Mouse (Mus musculus) erythroblast, embryonic 14.5 days (primary cell): ENCODE data around the gene Hpf1. TPM values are rescaled to one million over a fixed set of nuclear protein-coding genes. Genes with fewer than 3 reads are reported as not detected.

Experiments
- H3K27me3 ChIP-seq: 2 replicates; pipeline ENCODE4 v1.6.1; 2012; ENCODE audit warnings: inconsistent platforms; ENCODE audit not compliant: control insufficient read depth
- H3K36me3 ChIP-seq: 2 replicates; pipeline ENCODE4 v1.6.1; 2012; ENCODE audit warnings: mild to moderate bottlenecking, inconsistent platforms; ENCODE audit not compliant: control insufficient read depth
- H3K4me1 ChIP-seq: 2 replicates; pipeline ENCODE4 v1.6.1; 2012; ENCODE audit warnings: inconsistent platforms; ENCODE audit not compliant: control insufficient read depth
- H3K4me3 ChIP-seq: replicated peaks from 2 replicates; pipeline ENCODE3; 2012; ENCODE audit warnings: moderate library complexity, mild to moderate bottlenecking, inconsistent platforms
- H3K9me3 ChIP-seq: 2 replicates; pipeline ENCODE4 v1.6.1; 2012; ENCODE audit warnings: low read length, inconsistent platforms, mixed read lengths; ENCODE audit not compliant: control insufficient read depth
- GATA1 ChIP-seq: IDR thresholded peaks from 2 replicates; pipeline ENCODE4 v1.6.1; 2012; ENCODE audit warnings: low read length, inconsistent platforms, mixed read lengths
- TAL1 ChIP-seq: IDR thresholded peaks from 3 replicates; pipeline ENCODE4 v1.6.1; 2012; ENCODE audit warnings: low read length, inconsistent platforms, mixed read lengths
- polyA plus RNA-seq: library from polyadenylated mRNA; stranded (reverse); fragments of >175 nt; gene quantifications from 2 replicates; pipeline ENCODE4 v1.2.3, GENCODE M21; 2012

Gene Hpf1
- polyA plus RNA-seq, 1 experiment: 1.7 TPM

GRCm38 (mm10) chr8:60890520-60890874 lies 279 bp downstream of the Hpf1 start:
- Histone ChIP-seq H3K9me3 (peaks cover 5% of the 10 kb centered on the region; the same call in 1 of the 2 replicates), H3K4me3 (peak overlapping the region; percentile 88), H3K27me3 (no peaks in the 10 kb centered on the region), H3K4me1 (peaks cover 50% of the 10 kb centered on the region), H3K36me3 (peaks cover 43% of the 10 kb centered on the region)
- TF ChIP-seq GATA1: no peak

GRCm38 (mm10) chr8:60891757-60892156 lies 1.5 kb downstream of the Hpf1 start:
- Histone ChIP-seq H3K4me3 (peak overlapping the region; percentile 88), H3K9me3 (peaks cover 5% of the 10 kb centered on the region; the same call in 1 of the 2 replicates), H3K4me1 (peaks cover 59% of the 10 kb centered on the region), H3K36me3 (peaks cover 56% of the 10 kb centered on the region), H3K27me3 (no peaks in the 10 kb centered on the region)
- TF ChIP-seq GATA1: 0 out of 2 replicates have a peak, but pooled peaks have one; percentile 27
- TF ChIP-seq TAL1: no peak

- peaks cover 57% of the 10 kb centered on the region for H3K4me1 ChIP-seq
- H3K27me3 ChIP-seq: no peaks in the 10 kb centered on the region
- H3K4me3 ChIP-seq: no peak overlapping the region
- TF ChIP-seq TAL1: no peak
- peak; percentile 84 for TF ChIP-seq GATA1
- peaks cover 5% of the 10 kb centered on the region; the same call in 1 of the 2 replicates for H3K9me3 ChIP-seq
- H3K36me3 ChIP-seq: peaks cover 96% of the 10 kb centered on the region
These were observed 5.7 kb downstream of the Hpf1 start for GRCm38 (mm10) chr8:60895878-60896277.

GRCm38 (mm10) chr8:60900147-60900546 lies 9.9 kb downstream of the Hpf1 start:
- no peaks in the 10 kb centered on the region for H3K27me3 ChIP-seq
- peaks cover 20% of the 10 kb centered on the region for H3K4me1 ChIP-seq
- peaks cover 94% of the 10 kb centered on the region for H3K36me3 ChIP-seq
- no peak for TF ChIP-seq TAL1
- TF ChIP-seq GATA1: no peak
- H3K4me3 ChIP-seq: no peak overlapping the region
- H3K9me3 ChIP-seq: no peaks in the 10 kb centered on the region

GRCm38 (mm10) chr8:60912081-60912480 lies 21.9 kb downstream of the Hpf1 start:
- H3K27me3 ChIP-seq: no peaks in the 10 kb centered on the region
- no peaks in the 10 kb centered on the region for H3K9me3 ChIP-seq
- peaks cover 100% of the 10 kb centered on the region for H3K36me3 ChIP-seq
- H3K4me3 ChIP-seq: no peak overlapping the region
- TF ChIP-seq GATA1: no peak
- no peak for TF ChIP-seq TAL1
- H3K4me1 ChIP-seq: no peaks in the 10 kb centered on the region; the same call in 1 of the 2 replicates

- TF ChIP-seq GATA1: no peak
- TF ChIP-seq TAL1: no peak
- Histone ChIP-seq H3K4me1 (no peaks in the 10 kb centered on the region; the same call in 1 of the 2 replicates), H3K9me3 (no peaks in the 10 kb centered on the region), H3K27me3 (no peaks in the 10 kb centered on the region), H3K36me3 (peaks cover 100% of the 10 kb centered on the region), H3K4me3 (no peak overlapping the region)
These were observed 22.3 kb downstream of the Hpf1 start for GRCm38 (mm10) chr8:60912554-60912953.

GRCm38 (mm10) chr8:60919069-60919468 lies 28.9 kb downstream of the Hpf1 start:
- Histone ChIP-seq H3K36me3 (peaks cover 97% of the 10 kb centered on the region), H3K4me1 (no peaks in the 10 kb centered on the region), H3K4me3 (no peak overlapping the region), H3K27me3 (no peaks in the 10 kb centered on the region), H3K9me3 (no peaks in the 10 kb centered on the region)
- TF ChIP-seq GATA1 (no peak), TAL1 (no peak)

GRCm38 (mm10) chr8:60920176-60920575 lies 30.0 kb downstream of the Hpf1 start:
- Histone ChIP-seq H3K4me3 (no peak overlapping the region), H3K4me1 (no peaks in the 10 kb centered on the region), H3K9me3 (no peaks in the 10 kb centered on the region), H3K27me3 (no peaks in the 10 kb centered on the region), H3K36me3 (peaks cover 97% of the 10 kb centered on the region)
- TF ChIP-seq TAL1 (no peak), GATA1 (no peak)

GRCm38 (mm10) chr8:60933617-60934016 lies 43.4 kb downstream of the Hpf1 start:
- H3K4me1 ChIP-seq: peaks cover 12% of the 10 kb centered on the region
- no peaks in the 10 kb centered on the region for H3K27me3 ChIP-seq
- H3K4me3 ChIP-seq: no peak overlapping the region
- H3K36me3 ChIP-seq: peaks cover 96% of the 10 kb centered on the region
- TF ChIP-seq GATA1 (no peak), TAL1 (no peak)
- no peaks in the 10 kb centered on the region for H3K9me3 ChIP-seq

GRCm38 (mm10) chr8:60938717-60939424 lies 48.7 kb downstream of the Hpf1 start:
- H3K4me3 ChIP-seq: no peak overlapping the region

More at GRCm38 (mm10) chr8:60938717-60939424, 48.7 kb downstream of the Hpf1 start:
- TF ChIP-seq GATA1 (no peak), TAL1 (peak; percentile 25; the same call in 1 of the 3 replicates)
- H3K4me1 ChIP-seq: peaks cover 47% of the 10 kb centered on the region
- no peaks in the 10 kb centered on the region for H3K9me3 ChIP-seq
- no peaks in the 10 kb centered on the region for H3K27me3 ChIP-seq
- peaks cover 87% of the 10 kb centered on the region for H3K36me3 ChIP-seq
